Mouse (Mus musculus): Measurements from ENCODE around the gene Ndufc1. TPM values are rescaled to one million over a fixed set of nuclear protein-coding genes. Genes with fewer than 3 reads are reported as not detected.
"Not testable (repeated sequence)": the region's sequence is repeated elsewhere in the genome, so short reads cannot be mapped to it uniquely, and the experiment has no call there.

The Ndufc1 gene
- polyA plus RNA-seq, 1 experiment from 2014 or later: 715 TPM

DNA sequence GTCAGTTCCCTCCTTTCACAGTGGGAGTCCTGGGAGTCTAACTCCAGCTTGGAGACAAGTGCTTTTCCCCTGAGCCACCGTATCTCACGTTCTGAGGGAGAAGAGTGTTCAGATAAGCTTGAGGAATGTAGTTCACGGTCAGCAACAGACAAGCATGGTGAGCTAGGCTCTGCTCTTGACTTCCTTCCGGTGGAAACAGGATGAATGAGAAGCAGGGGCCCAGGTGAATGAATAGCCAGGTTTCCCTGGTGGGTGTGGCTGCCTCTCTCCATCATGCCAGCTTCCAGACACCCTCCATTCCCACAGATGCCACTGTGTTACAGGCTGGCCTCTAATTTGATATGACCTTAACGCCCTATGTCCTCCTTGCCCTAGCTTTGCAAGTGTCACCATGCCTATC is 51.7 kb downstream of the Ndufc1 start:
- H3K4me3 ChIP-seq (ENCODE audit: low read depth, low read length): no peak overlapping the region
- peaks cover 7% of the 10 kb centered on the region for H3K27me3 ChIP-seq (ENCODE audit: control insufficient read depth, insufficient read depth, low read length)
- no peak overlapping the region for H3K9ac ChIP-seq (ENCODE audit: low read depth, low read length)
- H3K36me3 ChIP-seq (ENCODE audit: control insufficient read depth, insufficient read depth, low read length): no peaks in the 10 kb centered on the region
- no peaks in the 10 kb centered on the region for H3K9me3 ChIP-seq (ENCODE audit: control insufficient read depth, low read length)
- H3K27ac ChIP-seq (ENCODE audit: low read depth, low read length): no peak overlapping the region
- no peak for DNase-seq (ENCODE audit: low spot score)
- no peak for ATAC-seq (ENCODE audit: low FRiP score)
- H3K4me1 ChIP-seq (replicated peaks; ENCODE audit: control insufficient read depth, insufficient read depth, low read length): no peaks in the 10 kb centered on the region
- 41% methylated on average over 5 of the region's 5 CpGs for WGBS
- H3K4me2 ChIP-seq (replicated peaks; ENCODE audit: low read depth, low read length): no peak overlapping the region

DNA sequence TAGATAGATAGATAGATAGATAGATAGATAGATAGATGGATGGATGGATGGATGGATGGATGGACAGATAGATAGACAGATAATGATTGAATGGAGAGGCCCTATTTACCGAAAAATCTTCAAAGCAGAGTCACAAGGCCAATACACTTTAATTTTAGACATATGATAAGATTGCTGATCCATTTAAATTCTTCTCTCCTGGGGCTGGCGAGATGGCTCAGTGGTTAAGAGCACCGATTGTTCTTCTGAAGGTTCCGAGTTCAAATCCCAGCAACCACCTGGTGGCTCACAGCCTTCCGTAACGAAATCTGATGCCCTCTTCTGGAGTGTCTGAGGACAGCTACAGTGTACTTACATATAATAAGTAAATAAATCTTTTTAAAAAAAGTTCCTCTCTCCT is 53.8 kb downstream of the Ndufc1 start:
- not testable (repeated sequence) for H3K4me2 ChIP-seq (replicated peaks; ENCODE audit: low read depth, low read length); H3K4me3 ChIP-seq (ENCODE audit: low read depth, low read length); H3K9me3 ChIP-seq (ENCODE audit: control insufficient read depth, low read length); H3K36me3 ChIP-seq (ENCODE audit: control insufficient read depth, insufficient read depth, low read length); DNase-seq (ENCODE audit: low spot score); ATAC-seq (ENCODE audit: low FRiP score); H3K9ac ChIP-seq (ENCODE audit: low read depth, low read length); H3K27ac ChIP-seq (ENCODE audit: low read depth, low read length); H3K27me3 ChIP-seq (ENCODE audit: control insufficient read depth, insufficient read depth, low read length); H3K4me1 ChIP-seq (replicated peaks; ENCODE audit: control insufficient read depth, insufficient read depth, low read length)
- 92% methylated on average over 6 of the region's 6 CpGs for WGBS

Other genes starting within 250 kb of the Ndufc1 start
- 12.7 and 15.0 TPM in 2 replicates for gene Noct, start 184.5 kb downstream of the Ndufc1 start, polyA plus RNA-seq (2014; fragmentation: Nextera tagmentation; extraction: Ambion mirVana)
- gene Elf2, start 68.3 kb downstream of the Ndufc1 start, polyA plus RNA-seq (2014; fragmentation: Nextera tagmentation; extraction: Ambion mirVana): 45.4 and 48.7 TPM in 2 replicates
- 4.0 and 5.5 TPM in 2 replicates for gene Mgarp, start 12.2 kb downstream of the Ndufc1 start, polyA plus RNA-seq (2014; fragmentation: Nextera tagmentation; extraction: Ambion mirVana)
- 56.6 and 59.3 TPM in 2 replicates for gene Naa15, start 6.2 kb upstream of the Ndufc1 start, polyA plus RNA-seq (2014; fragmentation: Nextera tagmentation; extraction: Ambion mirVana)
- 11.7 and 16.4 TPM in 2 replicates for gene Rab33b, start 74.9 kb upstream of the Ndufc1 start, polyA plus RNA-seq (2014; fragmentation: Nextera tagmentation; extraction: Ambion mirVana)
- gene Setd7, start 151.9 kb upstream of the Ndufc1 start, polyA plus RNA-seq (2014; fragmentation: Nextera tagmentation; extraction: Ambion mirVana): 4.0 and 8.2 TPM in 2 replicates